Mouse (Mus musculus): ENCODE results near the gene 4931440F15Rik. TPM values are rescaled to one million over a fixed set of nuclear protein-coding genes. Genes with fewer than 3 reads are reported as not detected.
"Not testable (repeated sequence)": the region's sequence is repeated elsewhere in the genome, so short reads cannot be mapped to it uniquely, and the experiment has no call there.

Gene 4931440F15Rik
- polyA plus RNA-seq, 1 experiment, result 0.70 TPM

DNA sequence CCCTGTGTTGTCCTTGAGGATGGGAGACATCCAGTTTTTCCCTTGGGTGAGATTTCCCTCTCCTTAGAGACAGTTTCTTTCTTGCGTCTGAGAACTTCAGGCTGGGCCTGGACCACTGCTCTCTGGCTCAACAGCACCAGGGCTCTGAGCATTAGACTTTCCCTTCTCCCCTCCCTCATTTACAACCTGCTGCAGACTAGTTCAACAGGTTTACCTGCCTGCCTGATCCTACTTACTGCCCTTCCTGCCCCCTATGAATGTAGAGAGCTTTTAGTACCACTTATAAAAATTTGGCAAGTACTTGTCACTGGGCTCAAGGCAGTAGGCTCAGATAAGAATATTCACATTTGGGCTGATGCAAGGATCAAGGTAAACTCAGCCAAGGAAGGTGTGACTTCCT, 533 bp upstream of the 4931440F15Rik start:
- peaks cover 11% of the 10 kb centered on the region for H3K4me1 ChIP-seq (ENCODE audit: control insufficient read depth, insufficient read depth, low read length)
- H3K4me3 ChIP-seq (ENCODE audit: insufficient read depth, low read length), result no peak overlapping the region
- TF ChIP-seq CTCF (IDR thresholded peaks at IDR 0.05; ENCODE audit: low read depth, low read length) (no peak), POLR2A (IDR thresholded peaks at IDR 0.05; ENCODE audit: borderline replicate concordance, low read depth, low read length) (no peak)
- H3K27ac ChIP-seq (ENCODE audit: insufficient read depth, low read depth, low read length), result no peak overlapping the region

DNA sequence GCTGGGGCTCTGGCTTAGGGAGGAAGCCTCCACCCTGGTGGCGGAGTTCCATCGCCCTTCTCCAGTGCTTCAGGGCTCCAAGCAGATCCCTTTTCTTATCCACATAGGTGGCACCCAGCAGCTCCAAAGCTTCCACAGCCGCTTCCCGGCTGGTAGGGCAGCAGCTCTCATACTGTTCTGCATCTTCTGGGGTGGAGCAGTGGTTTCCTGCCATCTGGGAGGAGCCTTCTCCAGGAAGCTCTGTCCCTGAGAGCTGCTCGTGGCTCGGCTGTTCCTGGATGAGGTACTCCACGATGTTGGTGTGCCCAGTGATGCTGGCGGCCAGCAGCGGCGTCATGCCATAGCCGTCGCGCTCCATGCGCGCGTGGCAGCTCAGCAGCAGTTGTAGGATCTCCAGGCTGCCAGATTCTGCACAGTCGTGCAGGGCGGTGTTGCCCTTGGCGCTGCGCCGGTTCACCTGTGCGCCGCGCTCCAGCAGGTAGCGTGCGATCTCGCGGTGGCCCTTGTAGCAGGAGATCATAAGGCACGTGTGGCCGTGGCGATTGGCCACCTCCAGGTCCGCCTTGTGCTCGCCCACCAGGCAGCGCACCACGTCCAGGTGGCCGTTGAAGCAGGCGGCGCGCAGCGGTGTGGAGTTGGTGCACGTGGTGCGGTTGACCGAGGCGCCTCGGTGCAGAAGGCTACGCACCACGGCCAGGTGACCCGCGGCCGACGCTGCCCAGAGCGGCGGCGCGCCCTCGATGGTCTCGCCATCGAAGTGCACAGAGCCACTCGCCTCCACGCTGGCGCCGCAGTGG, 796 bp downstream of the 4931440F15Rik start:
- not testable (repeated sequence) for H3K4me3 ChIP-seq (ENCODE audit: insufficient read depth, low read length); H3K27ac ChIP-seq (ENCODE audit: insufficient read depth, low read depth, low read length)
- peaks cover 11% of the 10 kb centered on the region for H3K4me1 ChIP-seq (ENCODE audit: control insufficient read depth, insufficient read depth, low read length)

DNA sequence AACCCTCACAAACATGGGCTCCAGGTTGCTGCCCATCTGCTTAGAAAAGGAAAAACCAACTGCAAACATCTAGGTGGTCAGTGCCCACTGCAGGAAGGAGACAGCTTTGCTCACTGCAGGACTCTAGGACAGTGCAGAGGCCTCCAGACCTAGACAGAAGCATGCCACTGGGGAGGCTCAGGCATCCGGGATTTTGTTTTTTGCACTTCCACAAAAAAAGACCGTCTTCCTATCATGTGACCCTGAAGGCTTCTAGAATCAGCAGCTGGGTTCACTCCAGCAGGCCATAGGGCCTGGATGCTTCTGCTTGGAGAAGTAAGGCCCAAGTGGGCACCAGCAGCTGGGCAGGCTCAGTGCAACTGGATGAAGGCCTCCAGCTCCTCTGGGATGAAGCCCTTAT, 2.3 kb downstream of the 4931440F15Rik start:
- peaks cover 11% of the 10 kb centered on the region for H3K4me1 ChIP-seq (ENCODE audit: control insufficient read depth, insufficient read depth, low read length)
- peak overlapping the region; percentile 66 for H3K27ac ChIP-seq (ENCODE audit: insufficient read depth, low read depth, low read length)
- no peak overlapping the region for H3K4me3 ChIP-seq (ENCODE audit: insufficient read depth, low read length)
- no peak for TF ChIP-seq POLR2A (IDR thresholded peaks at IDR 0.05; ENCODE audit: borderline replicate concordance, low read depth, low read length)
- TF ChIP-seq CTCF (IDR thresholded peaks at IDR 0.05; ENCODE audit: low read depth, low read length), result no peak

DNA sequence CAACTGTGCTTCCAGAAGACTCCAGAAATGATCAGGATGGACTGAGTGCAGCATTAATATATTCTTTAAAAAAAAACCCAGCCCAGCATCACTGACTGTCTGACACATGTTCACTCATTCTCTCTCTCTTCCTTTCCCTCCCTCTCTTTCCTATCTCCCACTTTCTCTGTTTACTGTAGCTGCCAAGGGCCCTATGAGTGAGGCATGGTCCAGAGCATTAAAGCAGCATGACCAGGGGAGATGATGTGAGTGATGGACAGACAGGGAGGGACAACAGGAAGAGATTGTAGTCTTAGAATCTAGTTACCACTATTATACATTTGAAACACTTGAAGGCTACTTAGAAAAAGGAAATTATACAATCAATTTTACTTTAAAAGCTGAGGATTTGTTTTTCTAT, 9.8 kb downstream of the 4931440F15Rik start:
- TF ChIP-seq CTCF (IDR thresholded peaks at IDR 0.05; ENCODE audit: low read depth, low read length), result no peak
- no peak for TF ChIP-seq POLR2A (IDR thresholded peaks at IDR 0.05; ENCODE audit: borderline replicate concordance, low read depth, low read length)
- Histone ChIP-seq H3K4me3 (ENCODE audit: insufficient read depth, low read length) (no peak overlapping the region), H3K4me1 (ENCODE audit: control insufficient read depth, insufficient read depth, low read length) (peaks cover 7% of the 10 kb centered on the region), H3K27ac (ENCODE audit: insufficient read depth, low read depth, low read length) (no peak overlapping the region)

DNA sequence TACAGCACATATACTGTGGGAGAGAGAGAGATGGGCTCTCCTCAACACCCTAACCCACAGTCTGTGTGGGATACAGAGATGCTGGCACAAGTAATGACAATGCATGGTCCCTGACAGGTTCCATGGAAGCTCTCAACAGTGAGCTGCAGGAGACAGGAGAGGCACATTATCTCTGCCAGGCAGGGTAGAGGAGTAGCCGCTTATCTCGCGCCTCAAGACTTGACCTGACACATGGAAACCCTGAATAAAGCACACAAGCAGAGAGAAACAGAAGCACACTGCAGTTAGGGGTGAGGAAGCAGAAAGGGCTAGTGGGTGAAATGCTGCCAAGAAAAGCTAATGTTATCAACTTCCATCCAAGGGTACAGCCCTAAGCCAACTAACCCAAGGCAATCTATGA, 10.2 kb downstream of the 4931440F15Rik start:
- TF ChIP-seq POLR2A (IDR thresholded peaks at IDR 0.05; ENCODE audit: borderline replicate concordance, low read depth, low read length) (no peak), CTCF (IDR thresholded peaks at IDR 0.05; ENCODE audit: low read depth, low read length) (no peak)
- H3K27ac ChIP-seq (ENCODE audit: insufficient read depth, low read depth, low read length), result no peak overlapping the region
- H3K4me3 ChIP-seq (ENCODE audit: insufficient read depth, low read length), result no peak overlapping the region
- H3K4me1 ChIP-seq (ENCODE audit: control insufficient read depth, insufficient read depth, low read length), result peaks cover 11% of the 10 kb centered on the region

DNA sequence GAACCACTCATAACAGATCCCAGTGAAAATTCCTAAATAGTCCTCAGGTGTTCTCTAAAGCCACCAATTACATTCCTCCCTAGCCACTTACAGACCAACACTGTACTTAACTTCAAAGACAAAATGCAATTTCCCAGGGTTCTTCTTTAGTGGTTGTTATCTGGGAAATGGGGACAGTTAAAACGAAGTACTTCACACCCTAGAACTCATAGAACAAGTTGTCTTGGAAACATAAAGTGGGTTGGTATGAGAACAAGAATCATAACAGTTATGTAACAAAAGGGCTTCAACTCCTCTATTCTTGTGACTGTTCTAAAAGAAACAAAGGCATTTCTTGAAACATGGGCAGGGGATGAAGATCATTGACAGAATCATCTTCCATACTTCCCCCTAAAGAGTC, 12.2 kb downstream of the 4931440F15Rik start:
- TF ChIP-seq CTCF (IDR thresholded peaks at IDR 0.05; ENCODE audit: low read depth, low read length), result no peak
- TF ChIP-seq POLR2A (IDR thresholded peaks at IDR 0.05; ENCODE audit: borderline replicate concordance, low read depth, low read length), result no peak
- Histone ChIP-seq H3K4me3 (ENCODE audit: insufficient read depth, low read length) (no peak overlapping the region), H3K4me1 (ENCODE audit: control insufficient read depth, insufficient read depth, low read length) (peaks cover 21% of the 10 kb centered on the region), H3K27ac (ENCODE audit: insufficient read depth, low read depth, low read length) (no peak overlapping the region)

DNA sequence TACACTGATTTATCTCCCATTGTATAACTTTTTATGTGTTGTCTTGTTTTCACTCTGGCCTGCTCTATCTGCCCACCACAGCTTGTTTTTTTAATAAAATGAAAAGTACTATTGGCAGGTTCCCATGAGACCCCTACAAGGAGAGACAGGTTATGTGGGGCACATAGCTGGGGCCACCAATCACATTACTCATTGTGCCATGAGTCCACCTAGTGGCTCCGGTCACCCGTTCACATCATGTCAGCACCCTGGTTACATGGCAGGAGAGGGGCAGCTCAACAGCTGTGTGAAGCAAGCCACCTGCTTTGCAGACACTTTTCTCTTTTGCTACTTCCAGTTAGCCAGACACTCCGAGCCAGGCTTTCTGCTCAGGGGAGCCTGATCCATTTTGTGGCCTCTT, 13.0 kb downstream of the 4931440F15Rik start:
- peaks cover 26% of the 10 kb centered on the region for H3K4me1 ChIP-seq (ENCODE audit: control insufficient read depth, insufficient read depth, low read length)
- no peak for TF ChIP-seq POLR2A (IDR thresholded peaks at IDR 0.05; ENCODE audit: borderline replicate concordance, low read depth, low read length)
- no peak for TF ChIP-seq CTCF (IDR thresholded peaks at IDR 0.05; ENCODE audit: low read depth, low read length)
- no peak overlapping the region for H3K4me3 ChIP-seq (ENCODE audit: insufficient read depth, low read length)
- H3K27ac ChIP-seq (ENCODE audit: insufficient read depth, low read depth, low read length), result no peak overlapping the region

DNA sequence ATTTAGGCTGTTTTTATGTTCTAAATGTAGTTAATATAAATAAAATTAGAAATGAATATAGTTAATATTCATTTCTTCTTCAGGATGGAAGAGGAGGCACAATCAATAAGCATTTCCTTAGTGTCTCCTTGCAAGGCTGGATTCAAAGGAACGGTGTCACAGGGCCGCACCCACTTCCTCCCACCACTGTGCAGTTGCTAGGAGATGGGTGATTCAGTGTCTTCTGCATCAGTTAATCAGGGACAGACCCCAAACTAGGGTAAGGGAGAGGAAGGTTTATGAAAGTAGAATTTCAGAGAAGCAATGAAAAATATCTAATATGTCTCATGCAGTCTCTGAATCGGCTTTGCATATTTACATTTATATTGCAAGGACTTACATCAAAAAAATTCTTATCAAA, 15.1 kb downstream of the 4931440F15Rik start:
- no peak for TF ChIP-seq POLR2A (IDR thresholded peaks at IDR 0.05; ENCODE audit: borderline replicate concordance, low read depth, low read length)
- no peak for TF ChIP-seq CTCF (IDR thresholded peaks at IDR 0.05; ENCODE audit: low read depth, low read length)
- H3K4me1 ChIP-seq (ENCODE audit: control insufficient read depth, insufficient read depth, low read length), result peaks cover 39% of the 10 kb centered on the region
- H3K27ac ChIP-seq (ENCODE audit: insufficient read depth, low read depth, low read length), result no peak overlapping the region
- no peak overlapping the region for H3K4me3 ChIP-seq (ENCODE audit: insufficient read depth, low read length)

DNA sequence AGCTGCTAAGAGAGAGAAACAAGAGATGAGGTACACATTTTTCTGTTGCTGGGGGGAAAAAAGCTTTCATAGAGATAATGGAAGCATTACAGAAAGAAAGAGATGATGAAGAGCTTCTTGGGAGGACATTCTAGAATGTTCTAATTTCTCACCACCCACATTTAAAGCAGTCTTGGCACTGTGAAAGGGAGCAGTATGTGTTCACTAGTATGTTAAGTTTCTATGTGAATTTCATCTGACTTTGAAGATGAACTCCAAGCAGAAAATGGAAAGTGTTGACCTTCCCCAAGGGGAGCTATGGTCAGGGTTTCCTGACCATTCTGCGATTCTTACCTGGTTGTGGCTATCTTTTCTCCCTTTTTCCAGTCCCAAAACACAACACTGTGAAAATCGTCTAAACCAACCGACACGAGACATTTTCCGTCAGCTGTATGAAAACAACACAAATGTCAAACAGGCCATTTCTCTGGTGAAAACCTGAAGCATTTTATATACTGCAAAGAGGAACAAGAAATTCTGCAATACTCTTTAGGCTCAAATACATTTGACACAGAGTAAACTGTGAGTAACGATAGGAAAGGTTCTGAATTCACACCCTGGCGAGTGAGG, 16.4 kb downstream of the 4931440F15Rik start:
- H3K4me1 ChIP-seq (ENCODE audit: control insufficient read depth, insufficient read depth, low read length), result peaks cover 39% of the 10 kb centered on the region
- peak overlapping the region; percentile 39 for H3K4me3 ChIP-seq (ENCODE audit: insufficient read depth, low read length)
- H3K27ac ChIP-seq (ENCODE audit: insufficient read depth, low read depth, low read length), result peak overlapping the region; percentile 97
- no peak for TF ChIP-seq POLR2A (IDR thresholded peaks at IDR 0.05; ENCODE audit: borderline replicate concordance, low read depth, low read length)
- no peak for TF ChIP-seq CTCF (IDR thresholded peaks at IDR 0.05; ENCODE audit: low read depth, low read length)

DNA sequence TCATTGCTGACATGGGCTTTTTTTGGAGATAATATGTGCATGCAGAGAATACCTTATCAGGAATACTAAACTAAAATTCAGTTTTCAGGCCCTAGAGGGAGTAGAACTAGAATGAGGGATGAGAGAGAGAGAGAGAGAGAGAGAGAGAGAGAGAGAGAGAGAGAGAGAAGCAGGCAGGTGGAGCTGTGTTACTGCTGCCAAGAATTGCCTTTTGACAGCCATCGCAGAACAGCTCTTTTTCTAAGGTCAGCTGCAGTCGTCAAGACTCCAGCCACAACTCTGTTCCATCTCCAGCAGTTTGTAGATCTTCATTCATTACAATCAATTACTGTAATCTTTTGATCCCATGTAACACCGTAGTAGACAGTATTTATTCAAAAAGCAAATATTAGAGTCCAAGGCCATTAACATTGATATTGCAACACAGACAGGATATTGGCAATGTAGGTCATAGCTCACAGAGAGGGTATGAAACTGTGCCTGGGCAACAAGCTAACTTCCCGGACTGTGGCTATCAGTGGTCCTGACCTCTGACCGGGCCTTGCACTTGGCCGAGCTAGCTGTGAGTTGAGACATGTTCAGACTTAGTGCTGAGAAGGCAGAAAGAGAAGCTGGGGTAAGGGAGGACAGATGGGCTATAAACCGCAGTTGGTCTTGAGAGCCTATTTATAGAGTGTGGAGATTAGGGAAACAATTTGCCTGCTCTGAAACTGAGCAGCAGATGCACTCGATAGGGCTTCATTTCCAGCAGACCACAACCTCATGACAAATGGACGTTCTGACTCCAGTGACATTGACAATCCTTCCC, 17.1 kb downstream of the 4931440F15Rik start:
- TF ChIP-seq POLR2A (IDR thresholded peaks at IDR 0.05; ENCODE audit: borderline replicate concordance, low read depth, low read length), result no peak
- no peak for TF ChIP-seq CTCF (IDR thresholded peaks at IDR 0.05; ENCODE audit: low read depth, low read length)
- H3K4me3 ChIP-seq (ENCODE audit: insufficient read depth, low read length), result peak overlapping the region; percentile 19; the same call in 1 of the 2 replicates
- H3K27ac ChIP-seq (ENCODE audit: insufficient read depth, low read depth, low read length), result peak overlapping the region; percentile 97
- H3K4me1 ChIP-seq (ENCODE audit: control insufficient read depth, insufficient read depth, low read length), result peaks cover 39% of the 10 kb centered on the region

Data from bone marrow macrophage, adult 2 months (primary cell).